Comparison of ENCODE assay signal across 12 mouse cellular contexts in the genomic region with DNA sequence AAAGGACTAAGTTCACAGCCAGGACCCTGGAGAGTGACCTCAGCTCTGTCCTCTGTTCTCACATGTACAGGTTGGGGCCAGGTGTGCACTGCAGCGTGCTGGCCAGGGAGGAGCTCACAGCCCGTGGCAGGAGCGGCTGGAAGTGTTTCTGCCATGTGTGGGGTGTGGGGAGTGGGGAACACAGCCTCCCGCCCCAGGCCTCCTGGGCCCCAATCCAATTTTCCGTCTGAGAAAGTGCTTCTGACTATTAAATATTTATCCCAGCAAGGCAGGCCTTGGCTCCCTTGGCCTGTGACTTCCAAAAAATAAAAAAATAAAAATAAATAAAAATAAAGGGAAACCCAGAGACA. TPM values are rescaled to one million over a fixed set of nuclear protein-coding genes. Genes with fewer than 3 reads are reported as not detected.
DNase-seq lines count a peak whose midpoint lies in the region; ATAC-seq lines count a peak whose summit lies in the region.
"Had no signal": no experiment of that assay in that cellular context is flagged by ENCODE, and none has a peak within 500 bp of the region (broad histone marks: within the 10 kb centered on the region; RNA-seq: fewer than 3 reads in every experiment).

No protein-coding gene starts in this region.

- peak overlapping the region; percentile 66; the same call in 1 of the 2 replicates for H3K27ac ChIP-seq in intestine, embryonic 15.5 days
- no peak overlapping the region for H3K27ac ChIP-seq in intestine, embryonic 16.5 days (ENCODE audit: low read length)
- H3K27ac ChIP-seq in limb, embryonic 15.5 days: peak overlapping the region; percentile 73
- H3K27ac ChIP-seq: layer of hippocampus, adult 2 months; macrophage had no signal

- H3K36me3 ChIP-seq in intestine, embryonic 15.5 days: no peaks in the 10 kb centered on the region
- no peaks in the 10 kb centered on the region for H3K36me3 ChIP-seq in intestine, embryonic 16.5 days (ENCODE audit: control insufficient read depth, insufficient read depth, low read length)
- no peaks in the 10 kb centered on the region for H3K36me3 ChIP-seq in limb, embryonic 15.5 days

- H3K9me3 ChIP-seq in intestine, embryonic 15.5 days: no peaks in the 10 kb centered on the region
- H3K9me3 ChIP-seq in intestine, embryonic 16.5 days (ENCODE audit: control insufficient read depth, low read length): no peaks in the 10 kb centered on the region
- H3K9me3 ChIP-seq in limb, embryonic 15.5 days: no peaks in the 10 kb centered on the region

- no peak overlapping the region; the same call in 1 of the 2 replicates for H3K4me2 ChIP-seq in intestine, embryonic 15.5 days (replicated peaks)
- H3K4me2 ChIP-seq in intestine, embryonic 16.5 days (ENCODE audit: low read depth, low read length): no peak overlapping the region
- peak overlapping the region; percentile 5 for H3K4me2 ChIP-seq in limb, embryonic 15.5 days

- WGBS in intestine, embryonic 15.5 days: 19% methylated on average over 5 of the region's 5 CpGs
- 25% methylated on average over 5 of the region's 5 CpGs for whole genome bisulfite sequencing in intestine, embryonic 16.5 days
- WGBS in limb, embryonic 15.5 days: 6% methylated on average over 5 of the region's 5 CpGs

- no peak for ATAC-seq in intestine, embryonic 15.5 days
- ATAC-seq in intestine, embryonic 16.5 days: no peak
- ATAC-seq in limb, embryonic 15.5 days (ENCODE audit: insufficient number of reproducible peaks, low FRiP score, low TSS enrichment, low read depth): no peak
- ATAC-seq: activated CD4-positive, CD25-positive, alpha-beta regulatory T cell, adult 4 months; midbrain, embryonic 16.5 days had no signal

- H3K27me3 ChIP-seq in intestine, embryonic 15.5 days (replicated peaks): peaks cover 8% of the 10 kb centered on the region
- peaks cover 9% of the 10 kb centered on the region; the same call in 1 of the 2 replicates for H3K27me3 ChIP-seq in intestine, embryonic 16.5 days (replicated peaks; ENCODE audit: control insufficient read depth, insufficient read depth, low read length)
- H3K27me3 ChIP-seq in limb, embryonic 15.5 days: peaks cover 20% of the 10 kb centered on the region

- peaks cover 70% of the 10 kb centered on the region for H3K4me1 ChIP-seq in intestine, embryonic 15.5 days (replicated peaks)
- H3K4me1 ChIP-seq in intestine, embryonic 16.5 days (ENCODE audit: control insufficient read depth, insufficient read depth, low read length): peaks cover 65% of the 10 kb centered on the region
- H3K4me1 ChIP-seq in limb, embryonic 15.5 days: peaks cover 93% of the 10 kb centered on the region

- peak overlapping the region; percentile 17; the same call in 1 of the 2 replicates for H3K9ac ChIP-seq in intestine, embryonic 15.5 days
- H3K9ac ChIP-seq in intestine, embryonic 16.5 days (ENCODE audit: low read depth, low read length): no peak overlapping the region
- H3K9ac ChIP-seq in limb, embryonic 15.5 days: peak overlapping the region; percentile 23; the same call in 1 of the 2 replicates

- H3K4me3 ChIP-seq in intestine, embryonic 15.5 days (replicated peaks): no peak overlapping the region
- no peak overlapping the region for H3K4me3 ChIP-seq in intestine, embryonic 16.5 days (ENCODE audit: low read length)
- no peak overlapping the region for H3K4me3 ChIP-seq in limb, embryonic 15.5 days
- H3K4me3 ChIP-seq: layer of hippocampus, adult 2 months had no signal

- peak; percentile 5 for DNase-seq in right cerebral cortex, postnatal 14 days
- no peak for DNase-seq in right cerebral cortex, postnatal 36 days (ENCODE audit: low spot score in 2 of 2)
- no peak for DNase-seq in Muller cell, postnatal 12 days (ENCODE audit: inconsistent ontology term)
- no peak for DNase-seq in frontal cortex, postnatal 25 days (ENCODE audit: low spot score in 2 of 2)
- DNase-seq: cerebellum, adult 9-11 months had no signal

RNA-seq across cellular contexts. Expression of a gene that starts 4.2 kb away (rescaled TPM):
- 2.3 and 3.0 TPM in 2 replicates for polyA plus RNA-seq in intestine, embryonic 15.5 days (2015; fragmentation: Nextera tagmentation; extraction: Ambion mirVana)
- 2.3 and 2.8 TPM in 2 replicates for polyA plus RNA-seq in intestine, embryonic 16.5 days (2015; fragmentation: Nextera tagmentation; extraction: Ambion mirVana)
- polyA plus RNA-seq in limb, embryonic 15.5 days (2015; fragmentation: Nextera tagmentation; extraction: Ambion mirVana): 9.4 and 9.8 TPM in 2 replicates
- polyA plus RNA-seq: activated CD4-positive, CD25-positive, alpha-beta regulatory T cell, adult 4 months had no signal

RNA-seq across cellular contexts. Expression of a gene that starts 10.4 kb away (rescaled TPM):
- 3.7 and 4.6 TPM in 2 replicates for polyA plus RNA-seq in intestine, embryonic 15.5 days (2015; fragmentation: Nextera tagmentation; extraction: Ambion mirVana)
- polyA plus RNA-seq in intestine, embryonic 16.5 days (2015; fragmentation: Nextera tagmentation; extraction: Ambion mirVana): 3.4 and 4.1 TPM in 2 replicates
- 5.9 and 6.4 TPM in 2 replicates for polyA plus RNA-seq in limb, embryonic 15.5 days (2015; fragmentation: Nextera tagmentation; extraction: Ambion mirVana)

RNA-seq across cellular contexts. Expression of a gene that starts 30.9 kb away (rescaled TPM):
- 87.6 and 88.0 TPM in 2 replicates for polyA plus RNA-seq in intestine, embryonic 15.5 days (2015; fragmentation: Nextera tagmentation; extraction: Ambion mirVana)
- 69.2 and 79.6 TPM in 2 replicates for polyA plus RNA-seq in intestine, embryonic 16.5 days (2015; fragmentation: Nextera tagmentation; extraction: Ambion mirVana)
- 105 TPM in 2 replicates for polyA plus RNA-seq in limb, embryonic 15.5 days (2015; fragmentation: Nextera tagmentation; extraction: Ambion mirVana)

RNA-seq across cellular contexts. Expression of a gene that starts 37.9 kb away (rescaled TPM):
- 11.6 and 12.6 TPM in 2 replicates for polyA plus RNA-seq in intestine, embryonic 15.5 days (2015; fragmentation: Nextera tagmentation; extraction: Ambion mirVana)
- polyA plus RNA-seq in intestine, embryonic 16.5 days (2015; fragmentation: Nextera tagmentation; extraction: Ambion mirVana): 12.2 and 13.0 TPM in 2 replicates
- polyA plus RNA-seq in limb, embryonic 15.5 days (2015; fragmentation: Nextera tagmentation; extraction: Ambion mirVana): 13.1 and 14.5 TPM in 2 replicates
